Mouse (Mus musculus) skeletal muscle tissue, adult 2 months (tissue): ENCODE data around the gene Topaz1.

Experiments used
- DNase-seq: peaks from one replicate; pipeline ENCODE4 v3.0.0-alpha.2; 2012; ENCODE audit warnings: low read depth, low spot score

Gene Topaz1

DNA sequence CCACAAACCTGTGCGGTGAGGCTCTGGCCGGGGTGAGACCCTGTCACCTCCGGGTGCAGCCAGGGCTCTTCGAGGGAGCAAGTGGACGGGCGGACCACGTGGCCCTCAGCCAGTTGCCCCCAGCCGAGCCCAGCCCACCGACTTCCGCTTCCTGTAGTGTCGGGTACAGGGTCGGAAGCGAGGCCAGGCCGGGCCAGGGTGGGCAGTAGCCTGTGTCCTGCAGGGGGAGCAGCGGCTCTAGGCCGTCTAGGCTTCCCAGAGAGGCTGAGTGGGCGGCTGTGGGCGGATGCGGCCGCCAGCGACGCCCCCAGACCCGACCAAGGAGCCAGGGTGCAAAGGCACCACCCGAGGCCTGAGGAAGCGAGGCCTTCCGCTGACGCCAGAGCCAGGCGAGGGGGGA is at the start of gene Topaz1:
TSS of gene Topaz1 (plus strand) at position 287 of the 400 bp plus-strand sequence.
- no peak for DNase-seq

DNA sequence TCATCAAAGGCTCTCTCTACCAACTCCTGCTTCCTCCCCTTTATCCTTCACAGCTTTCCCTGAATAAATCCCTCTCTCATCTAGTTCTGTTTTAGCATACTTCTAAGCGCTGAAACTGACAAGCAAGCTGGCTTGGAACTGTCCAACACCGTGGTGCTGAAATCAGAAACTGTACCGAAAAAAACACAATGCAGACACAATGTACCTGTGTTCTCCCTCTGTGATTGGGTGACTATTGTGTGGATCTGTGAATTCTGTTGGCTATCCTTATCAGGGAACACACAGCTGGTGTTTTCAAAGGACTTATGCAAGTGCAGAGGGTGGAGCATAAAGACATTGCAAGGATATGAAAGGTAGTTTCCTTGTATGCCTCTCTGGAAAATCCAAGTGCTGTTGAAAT is 45.3 kb upstream of the Topaz1 start:
- no peak for DNase-seq

DNA sequence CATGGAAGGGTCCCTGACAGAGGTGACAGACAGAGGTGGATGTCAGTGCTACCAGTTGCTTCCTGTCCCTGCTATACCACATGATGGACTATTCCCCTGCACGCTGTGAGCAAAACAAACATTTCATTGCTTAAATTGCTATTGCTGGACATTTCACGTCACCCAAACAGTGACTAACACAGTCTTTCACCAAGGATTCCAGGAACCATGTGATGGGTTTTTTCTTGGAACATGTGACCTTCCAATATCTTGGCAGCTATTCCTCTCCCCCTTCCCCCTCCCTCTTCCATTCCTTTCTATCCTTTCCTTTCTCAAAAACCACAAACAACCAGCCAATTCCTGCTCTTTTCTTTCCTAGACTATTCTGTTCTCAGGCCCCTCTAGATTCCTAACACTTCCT is 33.3 kb upstream of the Topaz1 start:
- DNase-seq, result no peak

DNA sequence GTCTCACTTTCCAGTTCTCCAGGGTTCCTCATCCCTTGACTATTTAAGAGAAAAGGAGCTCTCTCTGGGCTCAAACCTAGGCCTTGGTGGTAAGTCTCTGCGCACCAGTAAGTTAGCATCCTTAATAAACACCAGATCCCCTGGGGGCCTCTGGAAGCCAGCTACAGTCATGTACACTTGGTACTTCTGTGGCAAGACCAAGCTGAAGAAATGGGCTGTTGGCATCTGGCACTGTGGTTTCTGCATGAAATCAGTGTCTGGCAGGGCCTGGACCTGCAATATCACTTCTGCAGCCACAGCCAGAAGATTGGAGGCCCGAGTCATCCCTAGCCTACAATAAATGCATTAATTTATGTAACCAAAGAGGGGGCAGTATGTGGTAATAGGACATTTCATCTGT is 32.1 kb upstream of the Topaz1 start:
- no peak for DNase-seq

DNA sequence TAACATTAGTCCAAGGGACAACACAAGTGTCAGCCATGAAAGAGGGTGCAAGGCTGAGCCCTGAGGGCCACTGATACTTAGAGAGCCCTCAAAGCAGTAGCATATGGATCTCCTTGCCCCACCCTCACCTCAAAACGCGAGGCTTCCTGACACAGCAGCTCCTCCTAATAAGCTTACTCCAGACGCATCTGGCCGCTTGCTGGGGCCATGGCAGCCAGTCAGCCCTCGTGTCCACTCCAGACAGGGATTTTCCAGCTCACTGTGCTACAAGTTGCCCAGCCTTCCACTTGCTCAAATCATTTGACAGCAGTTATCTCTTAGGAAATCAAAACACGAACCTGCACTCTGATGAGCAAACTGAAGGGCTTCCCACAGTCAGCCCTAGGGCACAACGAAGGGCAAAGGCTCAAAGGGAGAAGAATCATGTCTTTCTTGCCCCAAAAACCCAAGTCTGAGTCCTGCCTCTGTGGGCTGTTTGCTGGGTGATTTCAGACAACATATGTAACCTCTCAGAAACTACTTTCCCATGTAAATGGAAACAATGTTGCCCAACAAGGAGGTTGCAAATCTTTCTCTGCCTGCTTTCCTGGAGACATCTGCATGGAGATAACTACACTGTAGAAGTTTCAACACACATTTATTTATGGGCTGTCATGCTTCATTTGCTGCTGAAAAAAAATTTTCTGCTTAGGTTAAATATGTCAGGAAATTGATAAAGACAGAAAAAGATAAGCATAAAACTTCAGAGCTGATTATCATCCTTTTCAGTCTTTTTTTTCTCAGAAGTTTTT is 30.8 kb upstream of the Topaz1 start:
- DNase-seq, result no peak

DNA sequence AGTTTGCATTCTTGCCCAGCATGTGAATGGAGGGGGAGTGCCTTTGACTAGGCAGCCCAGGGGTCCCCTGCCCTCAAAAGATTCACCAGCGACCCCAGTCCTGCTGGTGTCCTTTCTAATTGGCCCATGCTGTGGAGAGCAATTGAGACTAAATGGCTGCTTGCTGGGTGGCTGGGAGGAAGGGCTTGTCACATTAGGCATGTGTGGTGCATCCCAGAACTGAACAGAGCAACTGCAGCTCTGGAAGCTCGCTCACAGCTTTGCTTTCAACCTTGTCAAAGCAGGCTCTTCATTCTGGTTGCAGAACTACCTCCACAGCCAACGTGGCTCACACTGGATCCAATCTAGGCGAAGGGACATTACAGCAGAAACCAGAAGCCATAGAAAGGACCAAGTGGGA is 24.9 kb upstream of the Topaz1 start:
- no peak for DNase-seq

DNA sequence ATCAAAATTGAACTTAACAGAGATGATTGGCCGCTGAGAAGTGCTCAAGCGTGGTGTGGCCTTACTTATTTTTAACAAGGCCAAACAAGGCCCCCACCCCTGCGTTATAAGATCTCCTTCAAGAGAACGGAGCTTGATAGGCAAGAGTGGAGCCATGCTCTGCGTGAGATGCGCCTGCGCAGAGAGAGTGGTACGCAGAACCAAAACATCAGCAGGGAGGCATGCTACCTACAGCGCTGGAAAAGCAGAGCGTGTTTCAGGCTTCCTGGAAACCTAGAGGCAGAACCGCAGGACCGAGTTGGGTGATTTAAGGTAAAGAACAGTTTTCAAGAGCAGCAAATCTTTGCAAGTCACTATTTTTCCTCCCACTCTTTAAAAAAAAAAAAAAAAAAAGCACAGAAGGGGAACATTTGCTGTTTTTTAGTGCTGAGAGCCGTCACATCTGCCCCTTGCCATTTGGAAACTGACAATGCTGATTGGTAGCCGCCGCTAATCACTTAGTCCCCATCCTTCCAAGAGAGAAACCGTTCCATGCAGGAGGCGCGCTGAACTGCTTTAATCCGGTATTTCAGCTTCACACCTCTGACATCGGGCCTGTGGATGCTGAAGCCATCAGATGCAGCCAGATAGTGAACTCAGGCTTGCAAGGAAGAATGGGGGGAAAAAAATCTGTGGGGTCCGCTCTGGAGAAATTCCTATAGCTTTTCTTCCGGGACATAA is 21.9 kb upstream of the Topaz1 start:
- no peak for DNase-seq

DNA sequence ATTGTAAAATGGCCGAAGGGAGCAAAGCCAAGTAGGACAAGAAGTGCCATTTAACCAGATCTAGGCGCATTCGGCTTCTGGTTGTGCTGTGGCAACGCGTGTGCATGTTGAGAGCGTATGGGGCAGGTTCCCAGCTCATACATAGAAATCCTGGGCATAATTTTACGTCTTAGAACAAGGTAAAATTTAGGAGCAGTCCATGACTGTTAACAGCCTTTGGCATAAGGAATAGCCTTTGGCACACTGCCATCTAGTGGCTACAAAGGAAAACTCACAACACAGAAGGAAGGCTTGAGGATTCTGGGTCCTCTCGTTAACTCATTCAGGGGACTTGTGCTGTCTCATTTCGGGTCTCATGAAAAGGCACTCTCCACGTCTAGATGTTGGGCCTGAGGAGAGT is 17.6 kb upstream of the Topaz1 start:
- peak; percentile 26 for DNase-seq

DNA sequence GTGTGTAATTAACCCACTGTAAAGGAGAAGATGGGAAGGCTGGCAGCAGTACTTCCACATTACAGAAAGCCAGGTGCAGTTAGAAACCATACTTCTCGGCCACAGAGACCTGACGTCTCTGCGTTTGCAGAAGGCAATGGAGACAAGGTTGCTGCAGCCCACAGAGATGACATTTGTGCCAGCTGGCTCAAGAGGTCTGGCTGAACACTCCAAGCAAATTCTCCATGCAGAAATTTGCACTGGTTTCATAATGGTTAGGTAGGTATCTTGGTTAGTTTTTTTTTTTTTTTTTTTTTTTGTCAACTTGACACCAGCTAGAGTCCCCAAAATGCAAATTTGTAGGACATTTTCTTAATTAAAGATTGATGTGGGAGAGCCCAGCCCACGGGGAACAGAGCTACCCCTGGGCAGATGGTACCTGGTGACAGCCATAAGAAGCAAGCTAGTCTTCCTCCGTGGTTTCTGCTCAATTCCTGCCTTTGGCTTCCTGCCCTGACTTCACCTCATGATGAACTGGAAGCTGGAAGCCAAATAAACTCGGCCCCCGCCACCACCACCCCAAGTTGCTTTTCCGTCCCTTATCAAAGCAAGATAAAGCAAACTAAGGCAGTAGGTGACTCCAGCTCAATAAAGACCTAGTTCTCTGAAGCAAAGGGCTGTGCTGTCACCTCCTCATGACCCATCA is 14.9 kb upstream of the Topaz1 start:
- no peak for DNase-seq

DNA sequence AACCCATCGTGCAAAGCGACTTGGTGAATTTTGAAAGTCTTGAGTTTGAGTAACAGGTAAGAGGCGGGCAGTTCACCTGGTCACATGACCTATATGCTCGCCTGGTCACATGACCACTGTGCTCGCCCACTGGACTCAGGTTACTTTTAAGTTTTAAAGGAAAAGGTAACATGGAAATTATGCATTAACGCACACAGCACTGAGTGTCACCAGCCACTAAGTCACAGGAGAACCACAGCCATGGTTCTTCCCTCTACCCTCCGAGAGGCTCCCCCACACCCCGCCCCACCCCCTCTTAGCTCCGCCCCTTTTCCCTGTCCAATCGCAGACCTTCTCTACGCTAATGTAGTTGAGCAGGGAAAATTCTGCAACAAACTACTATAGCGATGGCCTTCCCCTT is 13.9 kb upstream of the Topaz1 start:
- no peak for DNase-seq

DNA sequence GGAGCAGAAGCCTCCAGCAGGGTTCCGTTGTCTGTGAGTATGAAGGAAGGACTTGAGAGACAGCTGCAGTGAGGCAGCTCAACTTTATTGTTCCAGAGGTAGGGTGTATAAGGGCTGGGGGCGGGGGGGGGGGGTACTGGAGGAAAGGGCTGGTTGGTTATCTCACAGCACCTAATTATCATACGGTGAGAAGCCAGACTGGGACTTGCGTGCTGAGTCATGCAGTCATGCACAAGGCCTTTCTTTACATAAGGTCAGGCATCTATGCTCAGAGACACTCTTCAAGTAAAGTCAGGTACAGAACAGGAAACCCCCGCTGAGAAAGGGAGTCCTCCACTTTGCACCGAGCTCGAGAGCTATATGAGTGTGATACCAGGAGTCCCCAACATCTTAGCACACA is 12.2 kb upstream of the Topaz1 start:
- DNase-seq, result no peak

DNA sequence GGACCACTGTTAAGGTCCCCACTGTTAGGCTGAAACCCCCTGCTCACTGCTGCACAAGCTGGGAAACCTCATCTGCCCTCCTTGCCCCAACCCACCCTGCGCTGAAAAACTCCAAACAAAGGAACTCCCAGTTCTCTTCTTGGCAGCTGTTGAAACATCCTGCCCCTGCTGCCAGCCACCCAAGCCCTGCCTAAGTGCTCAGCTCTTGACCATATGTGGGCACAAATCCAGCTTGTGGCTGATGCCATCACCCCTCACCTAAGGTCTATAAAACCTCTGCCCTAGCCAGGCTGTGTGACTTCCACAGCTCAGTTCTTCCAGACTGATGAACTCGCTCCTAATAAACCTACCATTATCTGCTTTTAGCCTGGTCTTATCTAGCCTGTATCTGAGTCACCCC is 11.1 kb upstream of the Topaz1 start:
- no peak for DNase-seq

DNA sequence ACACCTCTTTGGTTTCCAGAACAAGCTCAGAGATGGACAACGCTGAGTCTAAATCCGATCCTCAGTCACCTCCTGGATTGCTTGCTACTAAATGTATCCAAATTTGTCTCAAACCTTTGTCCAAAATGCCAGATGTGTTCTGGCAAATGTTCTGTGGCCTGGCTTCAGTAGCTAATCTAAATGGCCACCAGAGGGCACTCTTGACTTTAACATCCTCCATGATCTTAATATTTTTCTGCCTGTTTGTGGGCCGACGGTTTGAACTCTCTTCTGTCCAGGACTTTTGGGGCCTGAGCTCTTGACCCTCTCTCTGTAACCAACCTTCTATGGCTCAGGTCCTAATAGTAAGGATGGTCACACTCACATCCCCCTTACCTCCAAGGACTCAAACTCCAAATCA is 10.4 kb upstream of the Topaz1 start:
- DNase-seq, result peak; percentile 44

DNA sequence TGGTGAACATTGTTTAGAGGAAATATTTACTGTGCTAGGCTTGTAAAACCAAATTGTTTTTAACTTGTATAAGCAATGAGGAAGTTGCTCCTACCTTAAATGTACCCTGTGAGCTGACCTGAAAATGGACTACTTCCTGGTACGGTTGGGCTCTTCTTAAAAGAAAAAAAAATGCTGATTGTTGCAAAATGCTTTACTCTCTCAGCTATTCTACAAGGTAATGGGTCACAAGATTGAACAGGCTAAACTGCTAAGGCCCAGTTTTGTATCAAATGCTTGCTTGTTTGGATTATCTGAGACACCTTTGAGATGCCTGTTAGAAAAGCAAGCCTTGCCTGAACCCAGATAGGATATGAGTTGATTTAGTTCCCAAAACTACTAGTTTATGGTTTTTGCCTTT is 1.3 kb upstream of the Topaz1 start:
- DNase-seq, result no peak

DNA sequence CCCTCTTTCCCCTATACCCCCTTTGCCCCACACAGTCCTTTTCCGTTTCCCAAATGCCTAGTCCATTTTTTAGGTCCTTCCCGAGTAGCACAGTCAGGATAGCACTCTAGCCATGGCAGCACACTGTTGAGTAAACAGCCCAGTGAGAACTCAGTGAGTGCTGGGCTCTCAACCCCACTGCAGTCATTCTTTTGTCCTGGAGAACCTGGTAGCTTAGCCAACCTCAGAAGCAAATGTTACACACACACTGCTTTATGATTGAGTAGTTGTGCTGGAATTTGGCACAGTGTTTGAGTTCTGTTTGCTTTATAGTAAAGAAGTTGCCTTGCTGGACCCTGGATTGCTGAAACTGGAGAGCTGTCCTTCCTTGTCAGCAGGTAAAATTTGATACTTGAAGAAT is 10.5 kb downstream of the Topaz1 start:
- DNase-seq, result no peak

DNA sequence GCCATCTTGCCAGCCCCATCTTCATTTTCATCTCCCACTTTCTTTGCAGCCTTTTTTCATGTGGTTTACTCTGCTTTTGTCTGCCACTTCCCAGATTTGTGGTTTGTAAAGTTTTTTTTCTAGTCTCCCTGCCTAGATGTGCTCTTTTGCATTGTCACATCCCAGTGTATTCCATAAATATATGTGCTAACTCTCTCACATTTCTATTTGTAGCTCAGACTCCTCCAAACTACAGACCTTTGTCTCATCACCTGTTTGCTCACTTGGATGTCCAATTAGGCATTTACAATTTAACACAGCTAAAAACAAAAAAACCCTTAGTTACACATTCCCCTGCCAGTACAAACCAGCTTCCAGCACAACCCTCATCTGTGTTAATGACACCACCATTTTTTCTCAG is 13.0 kb downstream of the Topaz1 start:
- no peak for DNase-seq

DNA sequence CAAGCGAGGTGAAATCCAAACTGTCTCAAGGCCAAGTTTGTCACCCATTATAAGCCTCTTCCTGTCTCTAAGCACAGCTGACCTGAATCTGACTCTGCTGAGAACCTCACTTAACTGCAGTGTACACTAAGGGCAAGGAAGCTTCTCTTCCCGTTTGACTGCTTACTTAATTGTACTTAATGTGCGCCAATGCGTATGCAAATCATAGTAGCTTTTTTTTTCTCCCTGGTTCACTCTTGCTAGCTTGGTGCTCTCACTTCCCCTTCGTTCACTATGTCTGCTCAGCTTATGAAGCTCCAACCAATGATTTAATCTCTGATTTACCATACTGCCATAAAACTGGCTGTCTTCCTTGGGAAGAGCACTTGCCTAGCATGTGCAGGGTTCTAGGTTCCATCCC is 38.1 kb downstream of the Topaz1 start:
- no peak for DNase-seq

DNA sequence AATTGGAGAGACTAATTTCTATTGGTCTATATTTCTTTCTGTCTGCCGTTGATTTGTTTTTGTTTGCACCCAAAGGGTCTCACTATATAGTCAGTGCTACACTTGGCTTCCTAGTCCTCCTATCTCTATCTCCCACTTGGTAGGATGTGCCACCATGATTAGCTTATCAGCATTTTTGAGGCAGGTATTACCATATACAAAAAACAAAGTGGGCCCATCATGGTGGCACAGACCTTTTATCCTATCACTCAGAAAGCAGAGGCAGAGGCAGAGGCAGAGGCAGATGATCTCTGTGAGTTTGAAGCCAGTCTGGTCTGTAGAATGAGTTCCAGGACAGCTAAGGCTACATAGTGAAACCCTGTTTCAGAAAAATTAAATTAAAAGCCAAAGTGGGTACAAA is 39.4 kb downstream of the Topaz1 start:
- DNase-seq, result no peak

DNA sequence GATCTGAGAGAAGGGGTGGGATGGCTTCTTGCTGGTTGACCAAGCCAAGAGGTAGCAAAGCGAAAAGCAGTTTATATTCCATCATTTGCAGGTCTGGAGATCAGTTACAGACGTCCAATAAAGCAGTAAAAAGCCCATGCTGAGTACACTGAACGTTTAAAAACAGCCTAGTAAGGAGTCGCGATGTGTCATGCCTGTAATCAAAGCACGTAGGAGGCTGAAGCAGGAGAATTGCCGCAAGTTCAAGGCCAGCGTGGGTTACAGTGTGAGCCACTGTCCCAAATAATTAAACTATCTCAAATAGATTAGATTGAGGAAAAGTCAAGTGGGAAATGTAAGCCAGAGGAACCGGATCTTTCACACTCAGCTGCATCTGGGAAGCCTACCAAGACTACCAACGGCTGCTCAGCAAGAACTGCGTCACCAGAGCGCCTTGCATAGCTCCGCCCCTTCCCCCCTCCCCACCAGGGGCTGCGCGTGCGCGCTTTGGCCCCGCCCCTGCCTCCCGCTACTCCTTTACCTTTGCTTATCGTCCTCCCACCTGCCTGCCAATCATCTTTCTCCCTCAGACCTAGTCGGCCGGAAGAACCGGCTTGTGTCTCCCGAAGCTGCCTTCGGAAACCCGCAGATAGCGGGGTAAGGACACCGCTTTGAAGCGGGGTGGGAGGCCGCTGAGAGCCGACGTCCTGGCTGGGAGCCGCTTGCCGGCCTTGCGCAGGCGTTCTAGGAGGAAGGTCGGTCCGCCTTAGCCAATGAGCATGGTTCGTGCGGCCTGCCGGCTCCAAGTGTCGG is 58.1 kb downstream of the Topaz1 start, which contains the start of gene Tcaim:
TSS of gene Tcaim (plus strand) at position 487 of the 792 bp plus-strand sequence.
- peak; percentile 93 for DNase-seq

DNA sequence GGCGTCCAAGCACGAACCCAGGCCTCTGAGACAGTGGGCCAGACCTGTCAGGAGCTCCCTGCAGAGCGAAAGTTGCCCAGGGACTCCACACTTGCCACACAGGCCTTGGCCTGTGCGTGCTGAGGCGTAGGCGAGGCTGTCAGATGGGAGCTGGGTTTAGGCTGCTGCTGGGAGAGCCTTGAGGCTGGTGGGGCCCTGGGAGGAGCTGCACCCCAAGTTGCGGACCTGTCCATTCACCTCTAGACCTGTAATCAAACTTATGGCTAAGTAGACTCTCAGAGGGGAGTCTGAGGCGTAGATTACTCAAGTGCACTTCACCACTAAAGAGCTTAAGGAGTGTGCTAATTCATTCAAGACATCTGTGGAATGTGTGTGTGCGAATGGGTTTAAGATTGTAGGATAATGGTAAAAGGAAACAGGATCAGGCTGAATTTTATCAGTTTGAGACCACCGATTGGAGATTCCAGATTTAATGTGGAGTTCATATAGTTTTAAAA is 58.7 kb downstream of the Topaz1 start:
- no peak for DNase-seq

DNA sequence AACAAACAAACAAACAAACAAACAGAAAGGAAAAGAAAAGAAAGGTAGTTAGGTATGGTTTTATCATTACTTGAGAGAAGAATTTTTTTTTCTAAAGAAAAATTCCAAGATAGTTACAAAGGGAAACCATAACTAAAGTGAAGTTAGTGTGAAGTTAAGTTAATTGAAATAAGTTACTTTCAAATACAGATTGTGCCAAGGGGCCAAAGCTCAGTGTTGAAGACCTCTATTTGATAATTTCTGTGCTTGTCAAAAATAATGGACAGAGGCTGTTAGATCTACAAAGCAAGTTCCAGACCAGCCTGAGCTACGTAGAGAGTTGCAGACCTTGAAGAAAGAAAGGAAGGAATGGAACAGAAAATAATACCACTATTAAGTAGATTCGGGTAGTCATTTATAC is 60.0 kb downstream of the Topaz1 start:
- DNase-seq, result no peak

DNA sequence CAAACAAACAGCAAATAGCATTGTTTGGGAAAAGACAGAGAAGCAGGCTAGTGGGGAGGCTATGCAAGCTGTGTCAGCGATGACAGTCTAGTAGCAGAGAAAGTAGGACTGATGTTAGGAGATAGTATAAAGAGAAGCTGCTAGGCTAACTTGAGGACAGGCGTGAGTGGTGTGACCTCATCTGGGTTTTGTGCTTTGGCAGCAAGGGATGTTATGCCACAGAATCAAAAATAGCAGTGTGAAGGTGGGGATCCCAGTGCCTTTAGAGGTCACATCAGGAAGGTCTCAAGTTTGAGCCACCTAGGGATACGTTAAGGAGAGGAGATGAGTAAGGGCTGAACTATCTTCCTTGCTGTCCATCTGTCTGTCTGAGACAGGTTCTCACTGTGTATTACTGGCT is 63.1 kb downstream of the Topaz1 start:
- DNase-seq, result peak; percentile 68
